Mouse (Mus musculus): Measurements from ENCODE around the gene Nfkbia.

- TF ChIP-seq CTCF (IDR thresholded peaks at IDR 0.05; ENCODE audit: control insufficient read depth, insufficient read depth, insufficient read length) (no peak), MAX (IDR thresholded peaks at IDR 0.05) (no peak), FOSL1 (IDR thresholded peaks at IDR 0.05; ENCODE audit: insufficient read depth, low read length, poor library complexity, severe bottlenecking) (no peak), USF1 (IDR thresholded peaks at IDR 0.05; ENCODE audit: low read depth) (no peak), MYOD1 (IDR thresholded peaks at IDR 0.05; ENCODE audit: control insufficient read depth, insufficient read length, low read depth) (no peak), MYOG (IDR thresholded peaks at IDR 0.05; ENCODE audit: control insufficient read depth, extremely low read depth, insufficient read length) (no peak)
These were observed 48.4 kb downstream of the Nfkbia start for GRCm38 (mm10) chr12:55444031-55444451.

Measured in C2C12 (cell line).